Mouse (Mus musculus) forebrain, embryonic 10.5 days (tissue): ENCODE results near the gene Gm49366. TPM values are rescaled to one million over a fixed set of nuclear protein-coding genes. Genes with fewer than 3 reads are reported as not detected.
"Not testable (repeated sequence)": the region's sequence is repeated elsewhere in the genome, so short reads cannot be mapped to it uniquely, and the experiment has no call there.

Experiments
- DNase-seq: peaks from one replicate; pipeline ENCODE4 v3.0.0-alpha.2; 2017; ENCODE audit warnings: low spot score; ENCODE audit errors: extremely low spot score
- H3K27ac ChIP-seq: fragments of 300-500 bp; sonication (generic); 2 replicates; pipeline ENCODE4 v1.5.1; 2016; ENCODE audit warnings: mild to moderate bottlenecking
- H3K27me3 ChIP-seq: fragments of 300-500 bp; sonication (generic); 2 replicates; pipeline ENCODE4 v1.6.1; 2016; ENCODE audit warnings: mild to moderate bottlenecking; ENCODE audit not compliant: poor library complexity, severe bottlenecking
- H3K36me3 ChIP-seq: fragments of 300-500 bp; sonication (generic); replicated peaks from 2 replicates; pipeline ENCODE4 v1.6.1; 2016; ENCODE audit warnings: mild to moderate bottlenecking, moderate library complexity
- H3K4me1 ChIP-seq: fragments of 300-500 bp; sonication (generic); 2 replicates; pipeline ENCODE4 v1.6.1; 2016
- H3K4me3 ChIP-seq: fragments of 300-500 bp; sonication (generic); 2 replicates; pipeline ENCODE4 v1.5.1; 2016; ENCODE audit warnings: mild to moderate bottlenecking, moderate library complexity
- H3K9me3 ChIP-seq: fragments of 300-500 bp; sonication (generic); 2 replicates; pipeline ENCODE4 v1.6.1; 2016; ENCODE audit warnings: mild to moderate bottlenecking, moderate library complexity
- WGBS: fragments of 180-500 bp; shearing (Covaris S2); methylation state at CpG from one replicate; pipeline ENCODE4 v1.1.7; 2016; 5-methylcytosine and 5-hydroxymethylcytosine counted together
- polyA plus RNA-seq: library from polyadenylated mRNA; unstranded; fragments of >200 nt; fragmentation: Nextera tagmentation; extraction: Ambion mirVana; gene quantifications from 2 replicates; pipeline ENCODE4 v1.2.1, GENCODE M21; 2016

Gm49366 gene
- polyA plus RNA-seq, 1 experiment from 2014 or later: not detected

GRCm38 (mm10) chr12:84067752-84068151 is 29.0 kb downstream of the Gm49366 start:
- no peak for DNase-seq
- H3K4me3 ChIP-seq: no peak overlapping the region
- peaks cover 48% of the 10 kb centered on the region for H3K27me3 ChIP-seq

GRCm38 (mm10) chr12:84068296-84068695 is 29.6 kb downstream of the Gm49366 start:
- DNase-seq: no peak
- WGBS: 61% methylated on average over 8 of the region's 8 CpGs
- Histone ChIP-seq H3K9me3 (no peaks in the 10 kb centered on the region), H3K4me3 (no peak overlapping the region), H3K27me3 (peaks cover 48% of the 10 kb centered on the region), H3K36me3 (no peaks in the 10 kb centered on the region), H3K27ac (no peak overlapping the region), H3K4me1 (peaks cover 13% of the 10 kb centered on the region)

More at GRCm38 (mm10) chr12:84067752-84068151, 29.0 kb downstream of the Gm49366 start:
- 89% methylated on average over 4 of the region's 4 CpGs for WGBS
- Histone ChIP-seq H3K9me3 (no peaks in the 10 kb centered on the region), H3K4me1 (peaks cover 13% of the 10 kb centered on the region), H3K27ac (no peak overlapping the region), H3K36me3 (no peaks in the 10 kb centered on the region)

GRCm38 (mm10) chr12:84068986-84069385 is 30.3 kb downstream of the Gm49366 start, which contains the start of gene Acot5:
Acot5 (plus strand) TSS chr12:84069325.
- DNase-seq: no peak
- WGBS: 60% methylated on average over 9 of the region's 9 CpGs
- H3K27me3 ChIP-seq: peaks cover 48% of the 10 kb centered on the region

GRCm38 (mm10) chr12:84069582-84069981 is 30.8 kb downstream of the Gm49366 start:
- DNase-seq, H3K36me3 ChIP-seq, H3K27ac ChIP-seq, H3K9me3 ChIP-seq: not testable (repeated sequence)
- Histone ChIP-seq H3K27me3 (peaks cover 48% of the 10 kb centered on the region), H3K4me3 (peak overlapping the region; percentile 49), H3K4me1 (peaks cover 13% of the 10 kb centered on the region)
- 1% methylated on average over 52 of the region's 52 CpGs for WGBS

More at GRCm38 (mm10) chr12:84068986-84069385, 30.3 kb downstream of the Gm49366 start, which contains the start of gene Acot5:
- H3K4me1 ChIP-seq: peaks cover 13% of the 10 kb centered on the region
- H3K36me3 ChIP-seq: no peaks in the 10 kb centered on the region
- H3K4me3 ChIP-seq: peak within 1 kb of the TSS; percentile 49
- H3K27ac ChIP-seq: no peak within 1 kb of the TSS
- H3K9me3 ChIP-seq: no peaks in the 10 kb centered on the region

- Histone ChIP-seq H3K4me3 (no peak overlapping the region), H3K9me3 (no peaks in the 10 kb centered on the region), H3K36me3 (no peaks in the 10 kb centered on the region), H3K27ac (no peak overlapping the region), H3K4me1 (peaks cover 13% of the 10 kb centered on the region), H3K27me3 (peaks cover 47% of the 10 kb centered on the region)
- 88% methylated on average over 2 of the region's 2 CpGs for WGBS
- DNase-seq: no peak
These were observed 33.0 kb downstream of the Gm49366 start for GRCm38 (mm10) chr12:84071696-84072095.

GRCm38 (mm10) chr12:84077371-84077990 is 38.7 kb downstream of the Gm49366 start:
- no peak overlapping the region for H3K4me3 ChIP-seq
- no peaks in the 10 kb centered on the region for H3K4me1 ChIP-seq
- no peak for DNase-seq
- H3K27me3 ChIP-seq: no peaks in the 10 kb centered on the region
- WGBS: 89% methylated on average over 4 of the region's 4 CpGs
- no peak overlapping the region for H3K27ac ChIP-seq
- H3K9me3 ChIP-seq: no peaks in the 10 kb centered on the region
- no peaks in the 10 kb centered on the region for H3K36me3 ChIP-seq

- no peaks in the 10 kb centered on the region for H3K4me1 ChIP-seq
- no peak overlapping the region for H3K4me3 ChIP-seq
- 90% methylated on average over 2 of the region's 2 CpGs for WGBS
- no peak overlapping the region for H3K27ac ChIP-seq
- no peaks in the 10 kb centered on the region for H3K36me3 ChIP-seq
- H3K27me3 ChIP-seq: no peaks in the 10 kb centered on the region
- H3K9me3 ChIP-seq: peaks cover 11% of the 10 kb centered on the region; the same call in 1 of the 2 replicates
- DNase-seq: no peak
These were observed 45.1 kb downstream of the Gm49366 start for GRCm38 (mm10) chr12:84083842-84084241.

GRCm38 (mm10) chr12:84084581-84084980 is 45.8 kb downstream of the Gm49366 start:
- no peak overlapping the region for H3K27ac ChIP-seq
- H3K4me3 ChIP-seq: no peak overlapping the region
- no peak for DNase-seq
- H3K4me1 ChIP-seq: no peaks in the 10 kb centered on the region
- H3K27me3 ChIP-seq: no peaks in the 10 kb centered on the region
- 90% methylated on average over 4 of the region's 4 CpGs for WGBS
- no peaks in the 10 kb centered on the region for H3K36me3 ChIP-seq
- H3K9me3 ChIP-seq: peaks cover 18% of the 10 kb centered on the region

GRCm38 (mm10) chr12:84094666-84095065 is 55.9 kb downstream of the Gm49366 start:
- 92% methylated on average over 5 of the region's 5 CpGs for WGBS
- not testable (repeated sequence) for H3K27ac ChIP-seq, DNase-seq, H3K4me3 ChIP-seq, H3K27me3 ChIP-seq, H3K36me3 ChIP-seq, H3K4me1 ChIP-seq
- peaks cover 51% of the 10 kb centered on the region for H3K9me3 ChIP-seq

GRCm38 (mm10) chr12:84099605-84100004 is 60.9 kb downstream of the Gm49366 start:
- DNase-seq: no peak
- WGBS: 92% methylated on average over 2 of the region's 2 CpGs

GRCm38 (mm10) chr12:84100071-84100470 is 61.3 kb downstream of the Gm49366 start:
- H3K27ac ChIP-seq: no peak overlapping the region
- peak overlapping the region; percentile 63; the same call in 1 of the 2 replicates for H3K4me3 ChIP-seq
- no peak for DNase-seq
- peaks cover 21% of the 10 kb centered on the region for H3K27me3 ChIP-seq
- no peaks in the 10 kb centered on the region for H3K36me3 ChIP-seq
- peaks cover 4% of the 10 kb centered on the region for H3K9me3 ChIP-seq
- 83% methylated on average over 1 of the region's 1 CpGs for WGBS
- peaks cover 7% of the 10 kb centered on the region for H3K4me1 ChIP-seq

More at GRCm38 (mm10) chr12:84099605-84100004, 60.9 kb downstream of the Gm49366 start:
- peaks cover 7% of the 10 kb centered on the region for H3K4me1 ChIP-seq
- peaks cover 21% of the 10 kb centered on the region for H3K27me3 ChIP-seq
- no peak overlapping the region for H3K27ac ChIP-seq
- no peak overlapping the region for H3K4me3 ChIP-seq
- peaks cover 5% of the 10 kb centered on the region for H3K9me3 ChIP-seq
- H3K36me3 ChIP-seq: no peaks in the 10 kb centered on the region

- 1% methylated on average over 80 of the region's 80 CpGs for WGBS
- H3K9me3 ChIP-seq, H3K36me3 ChIP-seq, H3K4me1 ChIP-seq: not testable (repeated sequence)
- H3K4me3 ChIP-seq: peak within 1 kb of the TSS; percentile 63
- peaks cover 21% of the 10 kb centered on the region for H3K27me3 ChIP-seq
- H3K27ac ChIP-seq: peak within 1 kb of the TSS; percentile 85
- peak; percentile 55 for DNase-seq
These were observed 62.1 kb downstream of the Gm49366 start, which contains the start of gene Acot6 for GRCm38 (mm10) chr12:84100604-84101492. Acot6 (plus strand) TSS chr12:84100654.

GRCm38 (mm10) chr12:84101493-84101845 is 62.7 kb downstream of the Gm49366 start:
- Histone ChIP-seq H3K4me3 (peak overlapping the region; percentile 63), H3K27me3 (peaks cover 21% of the 10 kb centered on the region), H3K9me3 (no peaks in the 10 kb centered on the region), H3K36me3 (no peaks in the 10 kb centered on the region), H3K4me1 (peaks cover 7% of the 10 kb centered on the region), H3K27ac (peak overlapping the region; percentile 85; the same call in 1 of the 2 replicates)
- WGBS: 56% methylated on average over 2 of the region's 2 CpGs
- no peak for DNase-seq
